Mouse (Mus musculus): ENCODE measurements at regions not wholly inside any gene's neighbourhood (a gene's known extent, or its start where the extent isn't known, plus 50 kb on each side); places are given as distances from the start of the nearest gene placed in this dataset.
"Not testable (repeated sequence)": the region's sequence is repeated elsewhere in the genome, so short reads cannot be mapped to it uniquely, and the experiment has no call there.

DNA sequence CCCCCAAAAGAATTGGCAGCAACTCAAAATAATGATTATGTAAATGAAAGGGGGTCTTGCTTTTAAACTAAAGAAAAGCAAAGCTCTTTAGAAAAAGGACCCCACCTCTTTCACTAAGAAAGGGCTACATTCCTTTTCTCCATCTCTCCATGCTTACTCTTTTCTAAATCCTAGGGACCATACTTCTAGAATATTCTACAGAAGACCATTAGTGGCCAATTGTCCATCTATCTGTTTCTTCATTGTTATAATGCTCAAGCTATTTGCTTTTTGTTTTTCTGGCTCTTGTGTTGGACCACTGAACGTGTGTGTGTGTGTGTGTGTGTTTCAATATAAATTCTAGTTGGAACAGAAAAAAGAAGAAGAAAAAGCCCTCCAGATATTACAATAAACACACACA, 615.7 kb downstream of the Hdgfl1 start:
- WGBS = 50% methylated on average over 1 of the region's 1 CpGs
- Histone ChIP-seq H3K27ac (replicated peaks; ENCODE audit: low read depth, low read length) (no peak overlapping the region), H3K4me3 (ENCODE audit: low read depth, low read length) (no peak overlapping the region)

DNA sequence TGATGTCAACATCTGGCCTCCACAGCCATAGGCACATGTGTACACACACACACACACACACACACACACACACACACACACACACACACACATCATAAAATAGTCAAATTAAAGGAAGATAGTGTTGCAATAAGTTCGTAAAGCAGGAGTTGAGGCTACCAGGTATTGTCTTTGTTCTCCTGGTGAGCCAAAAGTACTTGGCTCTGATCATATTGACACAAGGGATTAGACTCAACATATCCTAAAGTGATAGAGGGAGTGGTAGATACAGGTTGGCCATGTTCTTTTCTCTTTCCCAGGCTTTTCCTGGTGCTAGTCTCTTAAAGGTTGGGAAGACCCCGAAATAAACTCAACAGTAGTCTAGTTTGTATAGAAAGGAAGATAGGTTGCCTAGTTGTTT, 616.9 kb downstream of the Hdgfl1 start:
- DNase-seq (ENCODE audit: low spot score) (no peak), ATAC-seq (replicated peaks; ENCODE audit: insufficient number of reproducible peaks, low FRiP score, low TSS enrichment, low read depth) (no peak)
- H3K27me3 ChIP-seq (ENCODE audit: control insufficient read depth, insufficient read depth, low read length) = no peaks in the 10 kb centered on the region
- WGBS = 86% methylated on average over 2 of the region's 2 CpGs
- no peak overlapping the region for H3K27ac ChIP-seq (replicated peaks; ENCODE audit: low read depth, low read length)
- no peaks in the 10 kb centered on the region for H3K4me1 ChIP-seq (ENCODE audit: control insufficient read depth, insufficient read depth, low read length)
- no peaks in the 10 kb centered on the region for H3K36me3 ChIP-seq (replicated peaks; ENCODE audit: control insufficient read depth, insufficient read depth, low read depth, low read length)
- H3K9me3 ChIP-seq (replicated peaks; ENCODE audit: control insufficient read depth, low read length) = no peaks in the 10 kb centered on the region
- H3K4me3 ChIP-seq (ENCODE audit: low read depth, low read length) = no peak overlapping the region
- H3K4me2 ChIP-seq (ENCODE audit: low read depth, low read length) = no peak overlapping the region
- H3K9ac ChIP-seq (replicated peaks; ENCODE audit: low read length) = no peak overlapping the region

More for the DNA sequence above, 615.7 kb downstream of the Hdgfl1 start:
- ATAC-seq (replicated peaks; ENCODE audit: insufficient number of reproducible peaks, low FRiP score, low TSS enrichment, low read depth) (no peak), DNase-seq (ENCODE audit: low spot score) (no peak)
- Histone ChIP-seq H3K27me3 (ENCODE audit: control insufficient read depth, insufficient read depth, low read length) (no peaks in the 10 kb centered on the region), H3K4me1 (ENCODE audit: control insufficient read depth, insufficient read depth, low read length) (no peaks in the 10 kb centered on the region), H3K9me3 (replicated peaks; ENCODE audit: control insufficient read depth, low read length) (no peaks in the 10 kb centered on the region), H3K4me2 (ENCODE audit: low read depth, low read length) (no peak overlapping the region), H3K36me3 (replicated peaks; ENCODE audit: control insufficient read depth, insufficient read depth, low read depth, low read length) (no peaks in the 10 kb centered on the region), H3K9ac (replicated peaks; ENCODE audit: low read length) (no peak overlapping the region)

DNA sequence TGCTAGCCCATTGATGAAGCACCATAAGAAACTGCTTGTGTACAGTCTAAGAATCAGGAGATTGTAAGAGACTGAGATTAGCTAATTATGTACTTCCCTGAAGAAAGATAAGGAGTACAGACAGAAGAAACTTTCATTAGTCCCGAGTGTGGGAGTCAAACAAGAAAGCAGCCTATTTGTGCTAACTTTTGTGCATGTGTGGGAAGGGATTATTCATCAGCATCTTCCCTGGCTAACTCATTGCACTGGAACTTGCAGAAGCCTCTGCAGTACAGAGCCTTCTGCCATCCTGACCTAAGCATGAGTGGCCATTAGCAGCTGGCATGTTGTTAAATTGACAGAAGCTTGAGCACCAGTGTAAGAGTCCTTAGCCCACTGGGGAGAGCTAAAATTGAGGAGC, 619.5 kb downstream of the Hdgfl1 start:
- no peaks in the 10 kb centered on the region for H3K9me3 ChIP-seq (replicated peaks; ENCODE audit: control insufficient read depth, low read length)
- H3K9ac ChIP-seq (replicated peaks; ENCODE audit: low read length) = no peak overlapping the region
- H3K27ac ChIP-seq (replicated peaks; ENCODE audit: low read depth, low read length) = no peak overlapping the region
- DNase-seq (ENCODE audit: low spot score) = no peak
- WGBS = 77% methylated on average over 1 of the region's 1 CpGs
- ATAC-seq (replicated peaks; ENCODE audit: insufficient number of reproducible peaks, low FRiP score, low TSS enrichment, low read depth) = no peak
- H3K4me3 ChIP-seq (ENCODE audit: low read depth, low read length) = no peak overlapping the region
- no peaks in the 10 kb centered on the region for H3K36me3 ChIP-seq (replicated peaks; ENCODE audit: control insufficient read depth, insufficient read depth, low read depth, low read length)
- no peaks in the 10 kb centered on the region for H3K4me1 ChIP-seq (ENCODE audit: control insufficient read depth, insufficient read depth, low read length)
- H3K4me2 ChIP-seq (ENCODE audit: low read depth, low read length) = no peak overlapping the region
- no peaks in the 10 kb centered on the region for H3K27me3 ChIP-seq (ENCODE audit: control insufficient read depth, insufficient read depth, low read length)

DNA sequence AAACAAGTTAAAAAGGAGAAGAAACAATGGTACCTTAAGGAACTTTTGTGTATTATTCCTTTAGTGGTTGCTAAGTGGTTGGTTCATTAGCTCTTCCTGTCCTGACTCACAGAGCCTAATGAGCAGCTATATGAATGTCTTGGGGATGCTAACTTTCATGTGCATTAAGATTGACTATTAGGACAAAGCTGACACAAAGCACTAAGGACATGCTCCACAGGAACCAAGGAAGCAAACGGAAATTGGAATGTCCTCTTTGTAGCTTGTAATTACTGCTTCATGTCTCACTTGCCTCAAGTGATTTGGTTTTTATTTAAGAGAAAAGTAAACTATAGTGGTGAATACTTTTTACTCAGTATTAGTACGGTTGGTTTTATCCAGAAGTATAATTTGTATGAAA, 627.2 kb downstream of the Hdgfl1 start:
- ATAC-seq (replicated peaks; ENCODE audit: insufficient number of reproducible peaks, low FRiP score, low TSS enrichment, low read depth) = no peak
- no peaks in the 10 kb centered on the region for H3K27me3 ChIP-seq (ENCODE audit: control insufficient read depth, insufficient read depth, low read length)
- no peak overlapping the region for H3K4me3 ChIP-seq (ENCODE audit: low read depth, low read length)
- DNase-seq (ENCODE audit: low spot score) = no peak
- no peaks in the 10 kb centered on the region for H3K9me3 ChIP-seq (replicated peaks; ENCODE audit: control insufficient read depth, low read length)
- no peaks in the 10 kb centered on the region for H3K36me3 ChIP-seq (replicated peaks; ENCODE audit: control insufficient read depth, insufficient read depth, low read depth, low read length)
- 59% methylated on average over 2 of the region's 2 CpGs for WGBS
- no peak overlapping the region for H3K27ac ChIP-seq (replicated peaks; ENCODE audit: low read depth, low read length)
- H3K9ac ChIP-seq (replicated peaks; ENCODE audit: low read length) = no peak overlapping the region
- H3K4me1 ChIP-seq (ENCODE audit: control insufficient read depth, insufficient read depth, low read length) = no peaks in the 10 kb centered on the region
- H3K4me2 ChIP-seq (ENCODE audit: low read depth, low read length) = no peak overlapping the region

DNA sequence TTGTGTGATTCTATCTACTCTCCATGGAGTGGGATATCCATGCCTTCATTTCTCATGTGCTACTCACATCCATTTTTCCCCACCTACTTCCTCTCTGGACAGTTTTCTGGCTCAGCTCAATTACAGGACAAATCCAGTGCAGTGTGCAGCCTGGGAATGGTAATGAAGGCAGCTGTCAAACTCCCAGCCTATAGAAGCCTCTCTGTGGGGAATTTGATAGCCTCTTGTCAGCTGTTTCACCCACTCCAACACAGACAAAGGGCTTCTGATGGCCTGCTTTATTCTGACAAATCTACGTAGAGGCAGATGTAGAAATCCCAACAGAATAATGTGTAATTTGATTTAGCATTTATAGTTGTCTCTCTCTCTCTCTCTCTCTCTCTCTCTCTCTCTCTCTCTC, 650.6 kb downstream of the Hdgfl1 start:
- no peaks in the 10 kb centered on the region for H3K4me1 ChIP-seq (ENCODE audit: control insufficient read depth, insufficient read depth, low read length)
- H3K27ac ChIP-seq (replicated peaks; ENCODE audit: low read depth, low read length) = no peak overlapping the region
- no peaks in the 10 kb centered on the region for H3K27me3 ChIP-seq (ENCODE audit: control insufficient read depth, insufficient read depth, low read length)
- H3K36me3 ChIP-seq (replicated peaks; ENCODE audit: control insufficient read depth, insufficient read depth, low read depth, low read length) = no peaks in the 10 kb centered on the region
- no peak overlapping the region for H3K4me2 ChIP-seq (ENCODE audit: low read depth, low read length)
- no peak overlapping the region for H3K9ac ChIP-seq (replicated peaks; ENCODE audit: low read length)
- H3K4me3 ChIP-seq (ENCODE audit: low read depth, low read length) = no peak overlapping the region
- ATAC-seq (replicated peaks; ENCODE audit: insufficient number of reproducible peaks, low FRiP score, low TSS enrichment, low read depth) = peak; percentile 86
- 10% methylated on average over 1 of the region's 1 CpGs for WGBS
- H3K9me3 ChIP-seq (replicated peaks; ENCODE audit: control insufficient read depth, low read length) = no peaks in the 10 kb centered on the region
- peak; percentile 46 for DNase-seq (ENCODE audit: low spot score)

DNA sequence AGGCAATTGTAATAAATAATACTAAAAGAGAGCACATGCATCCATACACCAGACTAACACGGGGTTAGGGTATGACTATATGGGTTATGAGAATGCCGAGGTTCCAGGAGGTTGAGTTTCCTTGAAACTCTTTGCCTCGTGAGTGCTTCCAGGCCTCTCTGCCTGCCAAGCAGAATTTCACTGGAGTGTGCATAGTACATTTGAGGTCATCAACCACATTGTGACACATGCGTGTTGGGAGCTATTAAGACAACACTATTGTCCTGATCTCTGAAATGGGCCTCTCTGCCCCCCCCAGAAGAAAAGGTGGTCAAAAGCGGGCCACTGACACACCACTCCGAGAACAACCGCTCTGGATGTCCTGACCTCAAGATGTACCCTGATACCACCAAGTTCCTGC, 655.8 kb downstream of the Hdgfl1 start:
- Histone ChIP-seq H3K4me1 (ENCODE audit: control insufficient read depth, insufficient read depth, low read length) (no peaks in the 10 kb centered on the region), H3K4me2 (ENCODE audit: low read depth, low read length) (no peak overlapping the region), H3K4me3 (ENCODE audit: low read depth, low read length) (no peak overlapping the region), H3K9ac (replicated peaks; ENCODE audit: low read length) (no peak overlapping the region), H3K36me3 (replicated peaks; ENCODE audit: control insufficient read depth, insufficient read depth, low read depth, low read length) (no peaks in the 10 kb centered on the region), H3K27me3 (ENCODE audit: control insufficient read depth, insufficient read depth, low read length) (no peaks in the 10 kb centered on the region), H3K9me3 (replicated peaks; ENCODE audit: control insufficient read depth, low read length) (no peaks in the 10 kb centered on the region), H3K27ac (replicated peaks; ENCODE audit: low read depth, low read length) (no peak overlapping the region)
- DNase-seq (ENCODE audit: low spot score) = no peak
- no peak for ATAC-seq (replicated peaks; ENCODE audit: insufficient number of reproducible peaks, low FRiP score, low TSS enrichment, low read depth)
- WGBS = 87% methylated on average over 7 of the region's 7 CpGs

DNA sequence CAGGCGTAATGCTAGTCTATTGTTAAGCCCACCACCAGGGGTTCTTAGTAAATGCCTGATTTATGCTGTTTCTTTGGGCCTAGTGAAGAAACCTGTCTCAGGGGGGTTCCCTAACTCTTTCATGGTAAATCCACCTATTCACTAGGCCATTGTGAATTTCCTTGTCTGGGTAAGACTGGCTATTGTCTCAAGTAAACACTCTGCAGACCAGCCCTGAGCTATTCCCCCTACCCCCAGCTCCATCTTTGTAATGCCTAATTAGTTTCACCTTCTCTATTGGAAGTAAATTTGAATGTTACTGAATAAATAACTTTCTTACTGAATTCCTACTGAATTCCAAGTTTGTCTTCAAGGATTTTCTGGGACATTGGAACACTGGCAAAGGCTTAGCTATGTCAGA, 656.2 kb downstream of the Hdgfl1 start:
- not testable (repeated sequence) for H3K4me2 ChIP-seq (ENCODE audit: low read depth, low read length); H3K36me3 ChIP-seq (replicated peaks; ENCODE audit: control insufficient read depth, insufficient read depth, low read depth, low read length); H3K9me3 ChIP-seq (replicated peaks; ENCODE audit: control insufficient read depth, low read length); H3K27me3 ChIP-seq (ENCODE audit: control insufficient read depth, insufficient read depth, low read length); H3K4me3 ChIP-seq (ENCODE audit: low read depth, low read length); H3K4me1 ChIP-seq (ENCODE audit: control insufficient read depth, insufficient read depth, low read length); H3K27ac ChIP-seq (replicated peaks; ENCODE audit: low read depth, low read length); ATAC-seq (replicated peaks; ENCODE audit: insufficient number of reproducible peaks, low FRiP score, low TSS enrichment, low read depth); H3K9ac ChIP-seq (replicated peaks; ENCODE audit: low read length); DNase-seq (ENCODE audit: low spot score)
- 63% methylated on average over 1 of the region's 1 CpGs for WGBS

DNA sequence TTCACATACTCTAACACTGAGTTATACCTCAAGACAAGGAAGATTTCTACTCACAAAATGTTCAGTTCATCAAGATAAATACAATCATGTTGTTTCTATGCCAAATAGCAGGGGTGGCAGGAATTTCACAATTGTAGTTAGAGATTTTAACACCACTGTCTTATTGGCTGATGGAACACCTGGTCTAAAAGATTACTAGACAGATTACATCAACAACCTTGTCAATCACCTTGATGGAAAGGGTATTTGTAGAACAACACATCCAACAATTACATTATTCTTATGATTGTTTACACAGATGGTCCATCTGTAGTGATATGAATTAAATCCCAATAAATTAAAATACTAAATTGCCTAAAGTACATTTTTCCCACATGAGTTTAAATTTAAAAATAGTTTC, 657.4 kb downstream of the Hdgfl1 start:
- Histone ChIP-seq H3K4me2 (ENCODE audit: low read depth, low read length) (no peak overlapping the region), H3K4me3 (ENCODE audit: low read depth, low read length) (no peak overlapping the region), H3K27me3 (ENCODE audit: control insufficient read depth, insufficient read depth, low read length) (no peaks in the 10 kb centered on the region), H3K9ac (replicated peaks; ENCODE audit: low read length) (no peak overlapping the region), H3K27ac (replicated peaks; ENCODE audit: low read depth, low read length) (no peak overlapping the region), H3K4me1 (ENCODE audit: control insufficient read depth, insufficient read depth, low read length) (no peaks in the 10 kb centered on the region), H3K9me3 (replicated peaks; ENCODE audit: control insufficient read depth, low read length) (no peaks in the 10 kb centered on the region), H3K36me3 (replicated peaks; ENCODE audit: control insufficient read depth, insufficient read depth, low read depth, low read length) (no peaks in the 10 kb centered on the region)
- ATAC-seq (replicated peaks; ENCODE audit: insufficient number of reproducible peaks, low FRiP score, low TSS enrichment, low read depth) (no peak), DNase-seq (ENCODE audit: low spot score) (no peak)

DNA sequence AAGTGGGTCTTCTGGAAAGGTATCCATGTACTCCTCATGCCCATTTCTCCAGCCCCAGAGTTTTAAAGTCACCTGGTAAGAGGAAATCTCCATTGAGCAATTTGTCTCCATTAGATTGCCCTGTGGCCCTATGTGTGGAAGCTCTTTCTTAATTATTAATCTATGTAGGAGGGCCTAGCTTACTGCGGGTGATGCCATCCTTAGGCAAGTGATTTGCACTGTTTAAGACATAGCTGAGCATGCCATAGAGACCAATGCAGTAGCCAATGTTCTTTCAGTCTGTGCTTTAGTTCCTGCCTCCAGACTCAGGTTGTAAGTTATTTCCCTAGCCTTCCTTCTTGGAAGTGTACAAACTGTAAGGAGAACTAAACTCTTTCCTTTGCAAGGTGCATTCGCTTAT, 661.0 kb downstream of the Hdgfl1 start:
- no peak overlapping the region for H3K27ac ChIP-seq (replicated peaks; ENCODE audit: low read depth, low read length)
- no peak overlapping the region for H3K4me2 ChIP-seq (ENCODE audit: low read depth, low read length)
- DNase-seq (ENCODE audit: low spot score) (no peak), ATAC-seq (replicated peaks; ENCODE audit: insufficient number of reproducible peaks, low FRiP score, low TSS enrichment, low read depth) (no peak)
- no peaks in the 10 kb centered on the region for H3K4me1 ChIP-seq (ENCODE audit: control insufficient read depth, insufficient read depth, low read length)
- 88% methylated on average over 2 of the region's 2 CpGs for WGBS
- no peaks in the 10 kb centered on the region for H3K9me3 ChIP-seq (replicated peaks; ENCODE audit: control insufficient read depth, low read length)
- H3K4me3 ChIP-seq (ENCODE audit: low read depth, low read length) = no peak overlapping the region
- H3K9ac ChIP-seq (replicated peaks; ENCODE audit: low read length) = no peak overlapping the region
- no peaks in the 10 kb centered on the region for H3K27me3 ChIP-seq (ENCODE audit: control insufficient read depth, insufficient read depth, low read length)
- no peaks in the 10 kb centered on the region for H3K36me3 ChIP-seq (replicated peaks; ENCODE audit: control insufficient read depth, insufficient read depth, low read depth, low read length)

All from embryonic facial prominence, embryonic 11.5 days (tissue).